Mouse (Mus musculus) heart, postnatal 4 days (tissue): Measurements from ENCODE around the gene Med8. TPM values are rescaled to one million over a fixed set of nuclear protein-coding genes. Genes with fewer than 3 reads are reported as not detected.

Experiments used
- total RNA-seq, 2 experiments: library from RNA; stranded (reverse); gene quantifications; 2 replicates each; pipeline ENCODE4 v1.2.3; 2021

The Med8 gene
- total RNA-seq, 2 experiments from 2014 or later: 60.2 to 60.5 TPM

Other genes with a start within 250 kb of the Med8 start
- gene Kdm4a, start 229.3 kb upstream of the Med8 start, total RNA-seq: 10 to 100 TPM; 36.7 to 38.6 TPM
- gene Ptprf, start 117.9 kb upstream of the Med8 start, total RNA-seq: 10 to 100 TPM; 39.4 to 40.7 TPM
- gene Szt2, start 64 bp upstream of the Med8 start, total RNA-seq: 10 to 100 TPM; 17.1 to 17.7 TPM
- gene Elovl1, start 18.8 kb downstream of the Med8 start, total RNA-seq: 10 to 100 TPM; 38.0 to 44.4 TPM
- gene Cdc20, start 28.0 kb downstream of the Med8 start, total RNA-seq: 10 to 100 TPM; 68.2 to 73.1 TPM
- under 1 TPM in 1 of 2 experiments, not detected in 1; 0.14 TPM for gene Mpl, start 48.2 kb downstream of the Med8 start, total RNA-seq
- 10 to 100 TPM; 86.2 to 88.9 TPM for gene Tie1, start 80.7 kb downstream of the Med8 start, total RNA-seq
- gene 2610528J11Rik, start 117.7 kb downstream of the Med8 start, total RNA-seq: not detected
- gene Tmem125, start 134.7 kb downstream of the Med8 start, total RNA-seq: under 1 TPM; 0.24 to 0.32 TPM
- gene Cfap57, start 211.4 kb downstream of the Med8 start, total RNA-seq: under 1 TPM in 1 of 2 experiments, not detected in 1; 0.18 TPM
- 10 to 100 TPM; 43.0 to 51.1 TPM for gene Ebna1bp2, start 211.5 kb downstream of the Med8 start, total RNA-seq
- gene Olfr62, start 249.6 kb downstream of the Med8 start, total RNA-seq: not detected